Mouse (Mus musculus) lung, postnatal 0 days (tissue): ENCODE measurements around the gene Hoxa5.

Source experiments
- CTCF ChIP-seq: IDR thresholded peaks from 2 replicates; pipeline ENCODE4 v1.5.1; 2016; ENCODE audit warnings: antibody characterized with exemption, mild to moderate bottlenecking
- EP300 ChIP-seq: IDR thresholded peaks from 2 replicates; pipeline ENCODE4 v1.6.1; 2016; ENCODE audit warnings: antibody characterized with exemption, mild to moderate bottlenecking, control low read depth

DNA sequence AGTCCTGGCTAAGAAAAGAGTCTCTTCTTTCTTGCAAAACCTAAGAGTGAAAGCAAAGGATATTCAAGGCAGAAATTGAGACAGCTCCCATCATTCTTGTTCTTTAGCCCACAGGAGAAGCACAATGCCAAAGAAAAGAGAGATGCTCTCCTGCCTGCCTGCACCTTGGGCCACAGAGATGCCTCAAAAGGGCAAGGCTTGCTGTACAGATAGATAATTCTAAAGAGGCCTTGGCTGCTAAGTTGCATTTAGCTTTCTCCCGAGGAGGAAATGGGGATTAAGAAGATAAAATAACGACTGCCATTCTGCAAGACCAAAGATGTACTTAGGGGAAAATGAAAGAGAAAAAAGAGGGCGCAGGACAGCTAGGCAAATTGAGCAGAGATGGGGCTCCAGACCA lies 42.5 kb upstream of the Hoxa5 start:
- TF ChIP-seq CTCF: no peak
- TF ChIP-seq EP300: no peak
